Mouse (Mus musculus) thymus, postnatal 4 days (tissue): Measurements from ENCODE around the gene Prickle2.

Experiments used
- DNase-seq: peaks from one replicate; pipeline ENCODE4 v3.0.0; 2021

The Prickle2 gene

GRCm38 (mm10) chr6:92706145-92706466, at the start of gene Prickle2:
Gene Prickle2, minus strand, starts transcription at chr6:92706155.
- peak; percentile 19 for DNase-seq

- DNase-seq = no peak
Measured at GRCm38 (mm10) chr6:92752737-92753136, 46.8 kb upstream of the Prickle2 start.

GRCm38 (mm10) chr6:92749420-92749819, 43.5 kb upstream of the Prickle2 start:
- DNase-seq = no peak

- DNase-seq = peak; percentile 36
Measured at GRCm38 (mm10) chr6:92743605-92744004, 37.6 kb upstream of the Prickle2 start.

- no peak for DNase-seq
Measured at GRCm38 (mm10) chr6:92737116-92737515, 31.2 kb upstream of the Prickle2 start.

GRCm38 (mm10) chr6:92733651-92734050, 27.7 kb upstream of the Prickle2 start:
- DNase-seq = no peak

- DNase-seq = no peak
Measured at GRCm38 (mm10) chr6:92728514-92728913, 22.6 kb upstream of the Prickle2 start.

- DNase-seq = peak; percentile 85
Measured at GRCm38 (mm10) chr6:92728084-92728483, 22.1 kb upstream of the Prickle2 start.

- no peak for DNase-seq
Measured at GRCm38 (mm10) chr6:92727351-92727986, 21.5 kb upstream of the Prickle2 start.

- no peak for DNase-seq
Measured at GRCm38 (mm10) chr6:92726121-92726520, 20.2 kb upstream of the Prickle2 start.

GRCm38 (mm10) chr6:92724394-92724793, 18.4 kb upstream of the Prickle2 start:
- DNase-seq = no peak

GRCm38 (mm10) chr6:92715806-92716205, 9.9 kb upstream of the Prickle2 start:
- no peak for DNase-seq

GRCm38 (mm10) chr6:92714748-92715147, 8.8 kb upstream of the Prickle2 start:
- no peak for DNase-seq

GRCm38 (mm10) chr6:92708137-92708536, 2.2 kb upstream of the Prickle2 start:
- no peak for DNase-seq

- no peak for DNase-seq
Measured at GRCm38 (mm10) chr6:92705353-92706144, 406 bp downstream of the Prickle2 start.

- DNase-seq = no peak
Measured at GRCm38 (mm10) chr6:92704810-92705209, 1.1 kb downstream of the Prickle2 start.

- DNase-seq = no peak
Measured at GRCm38 (mm10) chr6:92699491-92700209, 6.3 kb downstream of the Prickle2 start.

- DNase-seq = no peak
Measured at GRCm38 (mm10) chr6:92697807-92698206, 8.1 kb downstream of the Prickle2 start.

GRCm38 (mm10) chr6:92687317-92687716, 18.6 kb downstream of the Prickle2 start:
- DNase-seq = no peak

GRCm38 (mm10) chr6:92674394-92674925, 31.5 kb downstream of the Prickle2 start:
- no peak for DNase-seq

GRCm38 (mm10) chr6:92670518-92671147, 35.3 kb downstream of the Prickle2 start:
- no peak for DNase-seq

- DNase-seq = no peak
Measured at GRCm38 (mm10) chr6:92669623-92670022, 36.3 kb downstream of the Prickle2 start.

- DNase-seq = no peak
Measured at GRCm38 (mm10) chr6:92667544-92667943, 38.4 kb downstream of the Prickle2 start.
